Mouse (Mus musculus): ENCODE data around the gene H2afj.

H2afj gene

GRCm38 (mm10) chr6:136806819-136807218, 1.2 kb upstream of the H2afj start:
- DNase-seq: peak; percentile 89

GRCm38 (mm10) chr6:136807395-136808013, 540 bp upstream of the H2afj start:
- no peak for DNase-seq

GRCm38 (mm10) chr6:136808631-136809046, 595 bp downstream of the H2afj start:
- DNase-seq: peak; percentile 96

DNA sequence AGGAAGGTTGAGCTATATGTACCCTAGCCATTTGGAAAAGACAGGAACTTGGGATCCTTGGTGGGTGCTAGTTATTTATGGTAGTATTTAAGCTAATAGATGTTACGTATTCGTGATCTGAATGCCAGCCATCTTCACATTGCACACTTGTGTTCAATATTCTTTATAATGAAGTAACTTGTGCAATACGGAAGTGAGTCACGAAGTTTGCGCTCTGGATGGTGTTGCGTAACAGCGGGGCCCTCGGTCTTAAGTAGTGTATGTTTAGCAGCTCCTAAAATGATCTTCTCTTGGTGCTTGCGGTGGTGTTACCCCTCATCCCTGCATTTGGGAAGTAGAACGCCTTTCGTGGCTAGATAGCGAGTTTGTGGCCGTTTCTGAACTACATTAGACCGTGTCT, 1.0 kb downstream of the H2afj start:
- peak; percentile 97 for DNase-seq

DNA sequence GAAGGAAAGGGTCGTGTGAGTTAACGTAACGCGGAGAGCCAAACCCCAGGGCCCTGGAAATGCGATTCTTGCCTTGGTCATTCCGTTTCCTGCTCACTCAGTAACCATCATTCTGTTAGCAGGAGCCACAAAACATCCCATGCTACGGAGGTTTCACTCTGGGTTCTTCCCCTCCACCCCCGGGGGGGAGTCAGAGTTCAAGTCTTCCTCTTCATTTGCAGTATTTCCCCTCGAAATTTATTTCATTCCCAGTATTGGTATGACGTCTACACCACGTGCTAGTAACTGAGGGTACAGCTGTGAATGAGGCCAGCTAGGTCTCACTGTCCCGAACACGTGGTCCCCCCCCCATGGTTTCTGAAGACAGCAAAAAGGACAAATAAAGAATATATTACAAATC, 1.6 kb downstream of the H2afj start:
- peak; percentile 86 for DNase-seq

DNA sequence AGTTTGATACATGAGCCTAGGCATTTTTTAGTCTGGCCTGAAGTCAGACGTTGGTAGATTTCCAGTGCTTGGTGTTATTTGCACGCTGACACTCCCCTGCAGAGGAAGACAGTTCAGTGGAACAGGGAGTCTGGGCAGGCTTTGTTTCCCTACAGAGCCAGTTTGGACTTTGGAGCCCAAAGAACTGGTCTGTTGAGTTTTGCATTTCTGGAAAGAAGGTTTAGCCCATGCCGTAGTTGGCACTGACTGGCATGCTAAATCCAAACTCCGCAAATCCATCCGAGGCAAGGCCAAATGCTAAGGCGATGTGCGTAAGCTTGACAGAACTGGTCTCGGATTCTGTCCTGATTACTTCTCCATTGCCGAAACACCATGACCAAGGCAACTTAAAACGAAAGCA, 3.2 kb downstream of the H2afj start:
- peak; percentile 78 for DNase-seq

- peak; percentile 67 for DNase-seq
Measured at GRCm38 (mm10) chr6:136813117-136813516, 5.1 kb downstream of the H2afj start.

- DNase-seq: peak; percentile 25
Measured at GRCm38 (mm10) chr6:136815381-136815780, 7.3 kb downstream of the H2afj start.

DNA sequence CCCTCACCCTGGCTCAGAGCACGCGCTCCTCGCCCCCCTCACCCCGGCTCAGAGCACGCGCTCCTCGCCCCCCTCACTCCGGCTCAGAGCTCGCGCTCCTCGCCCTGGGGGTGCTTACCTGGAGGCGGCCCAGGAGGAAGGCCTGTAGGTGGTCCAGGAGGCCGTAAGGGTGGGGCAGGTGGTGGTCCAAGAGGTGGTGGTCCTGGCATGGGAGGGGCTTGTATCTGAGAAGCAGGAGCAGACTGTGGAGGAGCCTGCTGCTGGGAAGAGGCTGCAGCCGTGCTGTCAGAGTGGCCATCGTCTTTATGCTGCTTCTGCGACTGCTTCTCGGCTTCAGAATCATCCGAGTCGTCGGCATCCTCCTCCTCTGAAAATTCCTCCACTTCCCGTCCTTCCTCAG, 8.8 kb downstream of the H2afj start:
- peak; percentile 84 for DNase-seq

- DNase-seq: peak; percentile 85
Measured at GRCm38 (mm10) chr6:136817549-136817948, 9.5 kb downstream of the H2afj start.

GRCm38 (mm10) chr6:136820381-136820780, 12.3 kb downstream of the H2afj start:
- peak; percentile 91 for DNase-seq

DNA sequence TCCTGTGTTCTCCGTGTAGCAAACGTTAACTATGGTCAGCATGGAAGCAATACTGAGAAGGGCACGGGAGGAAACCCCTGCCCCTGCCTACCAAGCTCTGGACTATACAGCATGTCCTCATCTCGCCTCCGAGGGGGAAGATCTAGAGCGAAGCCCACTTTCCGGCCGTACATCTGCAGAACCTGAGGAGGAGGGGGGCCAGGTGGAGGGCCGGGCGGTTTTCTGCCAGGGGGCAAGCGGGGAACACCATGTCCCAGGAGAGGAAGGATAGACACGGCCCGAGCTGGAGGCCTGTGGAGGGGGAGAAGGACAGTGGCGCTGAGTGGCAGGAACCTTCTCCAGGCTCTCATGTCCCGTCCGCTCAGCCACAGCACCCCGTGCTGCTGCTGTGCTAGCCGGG, 13.0 kb downstream of the H2afj start:
- DNase-seq: peak; percentile 88

- peak; percentile 35 for DNase-seq
Measured at GRCm38 (mm10) chr6:136824987-136825386, 16.9 kb downstream of the H2afj start.

DNA sequence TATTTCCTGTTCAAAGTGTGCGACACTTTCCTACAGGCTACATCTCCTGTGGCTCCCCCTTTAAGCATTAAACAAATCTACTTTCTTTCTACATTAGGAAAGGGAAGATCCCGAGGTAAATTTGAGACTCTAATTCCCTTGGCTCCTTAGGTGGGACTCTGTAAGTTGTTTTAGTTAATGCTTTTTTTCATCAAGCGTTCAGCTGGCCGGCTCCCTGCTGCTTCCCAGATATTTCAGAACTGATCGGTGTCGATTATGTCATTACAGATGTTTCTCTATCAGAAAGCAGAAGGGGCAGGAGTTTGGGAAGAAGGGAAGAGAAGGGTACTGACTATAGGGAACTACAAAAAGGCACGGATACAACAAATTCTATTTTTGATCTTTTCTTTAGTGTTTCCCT, 19.1 kb downstream of the H2afj start:
- DNase-seq: no peak

GRCm38 (mm10) chr6:136827516-136827880, 19.5 kb downstream of the H2afj start, which contains the start of gene BC049715:
Gene BC049715 (plus strand): TSS chr6:136827626.
- DNase-seq: no peak

DNA sequence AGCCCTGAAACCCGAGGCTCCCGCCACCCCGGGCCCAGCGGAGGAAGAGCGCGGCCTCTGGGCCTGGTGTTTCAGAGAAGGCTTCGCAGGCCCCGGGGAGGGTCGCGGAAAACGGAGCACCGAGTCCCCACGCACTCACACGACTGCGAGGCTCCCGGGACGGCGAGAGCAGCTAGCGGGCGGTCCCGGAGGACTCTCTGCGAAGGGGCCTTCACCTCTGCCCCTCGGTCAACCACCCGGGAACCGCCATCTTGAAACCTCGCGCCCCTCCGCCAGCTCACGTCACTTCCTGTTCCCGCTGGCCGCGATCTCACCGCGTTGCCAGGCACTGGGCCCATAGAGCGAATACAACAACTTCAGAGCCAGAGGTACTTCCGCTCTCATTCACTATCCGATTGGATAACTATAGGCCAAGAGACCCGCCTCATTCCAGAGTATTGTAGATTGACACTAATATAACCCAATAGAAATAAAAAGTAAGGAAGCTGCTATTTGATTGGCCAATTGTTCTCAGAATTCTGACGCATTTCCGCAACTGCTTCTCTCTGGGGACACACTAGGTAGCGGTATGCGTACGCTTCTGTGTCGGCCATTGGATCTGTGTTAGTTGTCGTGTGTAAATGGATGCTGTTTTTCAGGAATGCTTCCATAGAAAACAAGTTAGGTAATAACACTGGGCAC, 20.0 kb downstream of the H2afj start, which contains the start of gene Wbp11:
Wbp11 (minus strand) TSS at position 353 of the 681 bp plus-strand sequence.
- DNase-seq: peak; percentile 100

DNA sequence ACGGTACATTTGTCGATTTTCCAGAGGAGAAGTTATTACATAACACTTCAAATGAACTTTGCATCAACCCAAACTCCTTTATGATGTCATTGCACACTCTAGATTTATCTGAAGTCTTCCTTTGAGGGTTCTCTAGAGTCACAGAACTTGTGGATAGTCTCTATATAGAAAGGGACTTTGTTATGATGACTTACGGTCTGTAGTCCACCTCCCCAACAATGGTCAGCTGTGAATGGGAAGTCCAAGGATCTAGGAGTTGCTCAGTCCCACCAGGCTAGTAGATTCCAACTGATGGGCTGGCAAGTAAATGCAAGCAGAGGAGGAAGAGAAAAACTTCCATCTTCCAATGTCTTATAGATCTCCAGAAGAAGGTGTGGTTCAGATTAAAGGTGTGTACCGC, 20.6 kb downstream of the H2afj start:
- DNase-seq: peak; percentile 86

DNA sequence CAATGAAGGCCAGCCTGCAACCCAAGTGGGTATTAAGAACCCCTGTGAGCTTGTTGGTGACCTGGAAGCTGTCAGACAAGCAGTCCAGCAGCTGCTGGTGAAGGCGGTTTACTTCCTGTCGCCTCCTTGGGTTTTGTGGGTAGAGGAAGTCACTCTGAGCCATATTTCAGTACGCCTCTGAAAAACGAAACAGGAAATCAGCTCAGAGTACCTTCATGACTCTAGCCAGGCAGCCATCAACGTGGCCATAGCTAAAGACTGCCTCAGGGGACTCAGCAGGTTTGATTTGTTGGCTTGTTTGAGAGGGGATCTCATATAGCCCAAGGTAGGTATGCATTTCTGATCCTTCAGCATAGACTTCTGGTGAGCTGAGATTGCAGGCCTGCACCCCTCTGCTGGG, 23.7 kb downstream of the H2afj start:
- peak; percentile 89 for DNase-seq

DNA sequence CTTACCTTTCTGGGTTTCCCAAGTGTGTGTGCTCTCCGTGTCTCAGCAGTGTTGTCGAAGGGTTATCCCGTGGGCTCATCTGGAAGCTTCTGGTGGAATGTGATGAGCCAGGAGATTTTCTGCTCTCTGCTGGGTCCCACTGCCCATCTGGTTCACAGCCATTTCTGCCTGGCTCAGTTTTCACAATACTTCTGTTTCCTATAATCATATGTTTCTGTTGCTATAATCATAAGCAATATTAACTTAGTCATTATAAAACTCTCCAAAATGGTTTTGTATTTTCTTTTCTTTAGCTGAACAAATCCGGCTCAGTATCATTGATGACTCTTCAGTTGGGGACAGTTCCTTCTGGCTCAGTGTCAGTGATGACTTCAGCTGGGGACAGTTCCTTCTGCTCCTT, 27.3 kb downstream of the H2afj start, which contains the start of gene Smco3:
Smco3 (minus strand) TSS at position 101 of the 400 bp plus-strand sequence.
- DNase-seq: peak; percentile 51

- DNase-seq: peak; percentile 86
Measured at GRCm38 (mm10) chr6:136837323-136837722, 29.3 kb downstream of the H2afj start.

DNA sequence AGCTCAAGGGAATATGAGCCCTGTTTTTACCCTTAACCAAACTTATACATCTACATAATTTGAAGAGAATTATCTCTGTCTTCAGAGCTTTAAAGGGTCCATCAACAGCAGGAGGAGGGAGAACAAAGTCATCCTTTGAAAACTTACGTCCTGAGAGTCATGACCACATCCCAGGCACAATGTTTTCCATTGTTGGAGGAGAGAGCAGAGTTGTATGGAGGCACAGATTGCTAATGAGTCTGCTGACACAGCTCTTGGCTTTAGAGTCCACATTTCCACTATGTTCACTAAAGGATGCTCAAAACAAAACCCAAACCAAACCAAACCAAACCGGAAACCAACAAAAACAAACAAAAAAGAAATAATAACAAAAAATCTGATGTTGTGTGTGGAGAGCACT, 36.9 kb downstream of the H2afj start:
- no peak for DNase-seq

- peak; percentile 64 for DNase-seq
Measured at GRCm38 (mm10) chr6:136845706-136846480, 37.8 kb downstream of the H2afj start.

DNA sequence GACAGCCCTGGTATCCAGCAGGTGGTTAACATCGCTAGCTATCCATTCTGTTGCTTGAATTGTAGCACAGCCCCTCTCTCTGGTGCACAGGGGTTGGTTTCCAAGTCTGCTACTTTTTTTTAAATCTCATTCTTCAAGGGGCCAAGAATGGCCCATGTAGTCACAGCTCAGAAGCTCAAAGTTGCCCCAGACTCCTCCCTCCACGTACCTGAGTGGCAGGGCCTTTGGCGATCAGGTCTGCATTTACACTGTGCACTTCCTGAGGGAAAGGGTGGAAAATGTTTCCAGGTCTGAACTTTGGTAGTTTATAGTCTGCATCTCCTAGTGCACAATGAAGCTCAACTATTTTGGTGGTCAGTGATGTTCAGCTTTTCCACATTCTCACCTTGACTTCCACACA, 39.2 kb downstream of the H2afj start:
- DNase-seq: peak; percentile 70

DNA sequence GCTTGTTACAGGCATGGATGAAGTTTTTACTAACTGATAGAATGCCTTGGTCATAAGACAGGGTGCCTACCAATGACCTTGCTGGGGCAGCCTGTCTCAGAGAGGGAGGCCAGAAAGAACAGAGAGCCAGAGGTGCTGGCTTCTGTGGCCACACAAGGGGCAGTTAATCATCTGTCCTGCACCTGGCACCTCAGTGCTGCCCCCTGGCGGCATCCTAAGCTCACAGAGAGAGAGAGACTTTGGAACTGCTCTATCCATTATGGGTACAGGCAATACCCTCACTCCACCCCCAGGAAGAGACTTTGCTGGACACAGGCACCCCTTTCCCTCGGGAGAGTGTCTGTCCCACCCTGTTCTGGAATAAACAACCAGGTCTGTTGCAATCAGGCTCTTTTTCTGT, 39.7 kb downstream of the H2afj start:
- peak; percentile 95 for DNase-seq
